Mouse (Mus musculus) limb, embryonic 14.5 days (tissue): ENCODE results near the gene Psip1. TPM values are rescaled to one million over a fixed set of nuclear protein-coding genes. Genes with fewer than 3 reads are reported as not detected.
"Not testable (repeated sequence)": the region's sequence is repeated elsewhere in the genome, so short reads cannot be mapped to it uniquely, and the experiment has no call there.

ENCODE experiments used
- ATAC-seq: fragments of 200-750 bp; cut with Nextera tagmentation; 2 replicates; pipeline ENCODE4 v1.8.0; 2017; ENCODE audit warnings: low read depth, moderate number of reproducible peaks, moderate TSS enrichment; ENCODE audit not compliant: low FRiP score
- DNase-seq: peaks from one replicate; pipeline ENCODE4 v3.0.0-alpha.2; 2015; ENCODE audit warnings: low spot score
- H3K27ac ChIP-seq: fragments of 300-500 bp; sonication (generic); replicated peaks from 2 replicates; pipeline ENCODE4 v1.5.1; 2014; ENCODE audit warnings: low read depth, mild to moderate bottlenecking, low read length, moderate library complexity, mixed read lengths
- H3K27me3 ChIP-seq: fragments of 300-500 bp; sonication (generic); 2 replicates; pipeline ENCODE4 v1.6.1; 2014; ENCODE audit warnings: low read length, mixed read lengths; ENCODE audit not compliant: control insufficient read depth, insufficient read depth
- H3K36me3 ChIP-seq: fragments of 300-500 bp; sonication (generic); 2 replicates; pipeline ENCODE4 v1.6.1; 2014; ENCODE audit warnings: mild to moderate bottlenecking, low read length, moderate library complexity, mixed read lengths; ENCODE audit not compliant: control insufficient read depth, insufficient read depth
- H3K4me1 ChIP-seq: fragments of 300-500 bp; sonication (generic); 2 replicates; pipeline ENCODE4 v1.6.1; 2014; ENCODE audit warnings: antibody characterized with exemption, low read length, mixed read lengths; ENCODE audit not compliant: control insufficient read depth, insufficient read depth
- H3K4me2 ChIP-seq: fragments of 300-500 bp; sonication (generic); replicated peaks from 2 replicates; pipeline ENCODE4 v1.6.1; 2014; ENCODE audit warnings: low read depth, mild to moderate bottlenecking, low read length, moderate library complexity; ENCODE audit not compliant: severe bottlenecking
- H3K4me3 ChIP-seq: fragments of 300-500 bp; sonication (generic); replicated peaks from 2 replicates; pipeline ENCODE4 v1.5.1; 2014; ENCODE audit warnings: low read length
- H3K9ac ChIP-seq: fragments of 300-500 bp; sonication (generic); 2 replicates; pipeline ENCODE4 v1.6.1; 2014; ENCODE audit warnings: mild to moderate bottlenecking, low read depth, low read length, moderate library complexity; ENCODE audit not compliant: severe bottlenecking
- H3K9me3 ChIP-seq: fragments of 300-500 bp; sonication (generic); 2 replicates; pipeline ENCODE4 v1.6.1; 2016; ENCODE audit warnings: low read length; ENCODE audit not compliant: control insufficient read depth
- POLR2A ChIP-seq: fragments of 200-500 bp; IDR thresholded peaks from 2 replicates; pipeline ENCODE4 v1.8.0; 2012; ENCODE audit warnings: inconsistent platforms, mild to moderate bottlenecking, moderate library complexity, borderline replicate concordance; ENCODE audit not compliant: insufficient read depth, insufficient read length; ENCODE audit errors: extremely low read depth
- WGBS: fragments of 180-500 bp; shearing (Covaris S2); extraction: QIAGEN DNeasy Blood & Tissue Kit; methylation state at CpG from one replicate; pipeline ENCODE4 v1.1.7; 2014; 5-methylcytosine and 5-hydroxymethylcytosine counted together
- polyA plus RNA-seq, 2 experiments: library from polyadenylated mRNA; depleted of rRNA in 1 of 2; stranded (reverse) in 1 of 2; unstranded in 1 of 2; fragments of >200 nt; fragmentation: Nextera tagmentation in 1 of 2; extraction: Ambion mirVana in 1 of 2; gene quantifications; 2 replicates each; pipeline versions ENCODE4 v1.2.1 to v1.2.3; 2012 to 2014

The Psip1 gene
- polyA plus RNA-seq, 2 experiments, result 120 to 138 TPM

- no peak for TF ChIP-seq POLR2A
- Histone ChIP-seq H3K36me3 (no peaks in the 10 kb centered on the region), H3K4me3 (no peak overlapping the region), H3K27me3 (no peaks in the 10 kb centered on the region), H3K9ac (no peak overlapping the region), H3K9me3 (no peaks in the 10 kb centered on the region), H3K4me1 (peaks cover 13% of the 10 kb centered on the region; the same call in 1 of the 2 replicates), H3K27ac (no peak overlapping the region), H3K4me2 (no peak overlapping the region)
- no peak for DNase-seq
- WGBS, result 33% methylated on average over 5 of the region's 5 CpGs
- no peak for ATAC-seq
Observed at GRCm38 (mm10) chr4:83522066-83522465, 35.8 kb upstream of the Psip1 start.

DNA sequence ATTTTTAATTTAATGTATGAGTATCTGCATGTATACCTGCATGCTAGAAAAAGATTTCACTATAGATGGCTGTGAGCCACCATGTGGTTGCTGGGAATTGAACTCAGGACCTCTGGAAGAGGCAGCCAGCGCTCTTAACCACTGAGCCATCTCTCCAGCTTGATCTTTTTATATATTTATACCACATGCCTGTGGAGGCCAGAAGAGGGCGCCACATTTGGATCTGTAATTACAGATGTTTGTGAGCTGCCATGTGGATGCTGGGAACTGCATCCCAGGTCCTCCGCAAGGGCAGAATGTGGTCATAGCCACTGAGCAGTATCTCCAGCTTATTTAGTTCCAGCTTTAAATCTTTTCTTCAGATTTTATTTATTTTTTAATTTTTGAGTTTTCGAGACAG, 34.0 kb upstream of the Psip1 start:
- DNase-seq (no peak), ATAC-seq (no peak)
- 77% methylated on average over 4 of the region's 4 CpGs for WGBS
- H3K4me1 ChIP-seq, result peaks cover 7% of the 10 kb centered on the region; the same call in 1 of the 2 replicates
- H3K27ac ChIP-seq, result no peak overlapping the region
- no peak overlapping the region for H3K9ac ChIP-seq
- TF ChIP-seq POLR2A, result no peak
- H3K4me2 ChIP-seq, result no peak overlapping the region
- no peaks in the 10 kb centered on the region for H3K36me3 ChIP-seq
- H3K9me3 ChIP-seq, result no peaks in the 10 kb centered on the region
- no peak overlapping the region for H3K4me3 ChIP-seq
- H3K27me3 ChIP-seq, result no peaks in the 10 kb centered on the region

DNA sequence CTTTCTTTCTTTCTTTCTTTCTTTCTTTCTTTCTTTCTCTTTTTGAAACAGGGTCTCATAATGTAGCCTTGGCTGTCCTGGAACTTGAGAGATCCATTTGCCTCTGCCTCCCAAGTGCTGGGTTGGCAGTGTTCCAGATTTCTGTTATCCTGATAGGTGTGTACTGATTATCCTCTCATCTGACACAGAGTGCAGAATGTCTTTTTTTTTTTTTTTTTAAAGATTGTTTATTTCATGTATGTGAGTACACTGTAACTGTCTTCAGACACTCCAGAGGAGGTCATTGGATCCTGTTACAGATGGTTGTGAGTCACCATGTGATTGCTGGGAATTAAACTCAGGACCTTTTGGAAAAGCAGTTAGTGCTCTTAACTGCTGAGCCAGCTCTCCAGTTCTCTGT, 33.5 kb upstream of the Psip1 start:
- no peak for ATAC-seq
- Histone ChIP-seq H3K4me3 (no peak overlapping the region), H3K27me3 (no peaks in the 10 kb centered on the region), H3K4me2 (no peak overlapping the region), H3K4me1 (peaks cover 7% of the 10 kb centered on the region; the same call in 1 of the 2 replicates), H3K36me3 (no peaks in the 10 kb centered on the region), H3K9ac (no peak overlapping the region), H3K9me3 (no peaks in the 10 kb centered on the region), H3K27ac (no peak overlapping the region)
- no peak for DNase-seq
- no peak for TF ChIP-seq POLR2A

GRCm38 (mm10) chr4:83519148-83519547, 32.9 kb upstream of the Psip1 start:
- Histone ChIP-seq H3K9ac (no peak overlapping the region), H3K9me3 (no peaks in the 10 kb centered on the region), H3K27me3 (no peaks in the 10 kb centered on the region), H3K4me2 (no peak overlapping the region), H3K4me1 (0 out of 2 replicates have a peak, but pooled peaks cover 3% of the 10 kb centered on the region), H3K4me3 (no peak overlapping the region), H3K36me3 (no peaks in the 10 kb centered on the region), H3K27ac (no peak overlapping the region)
- DNase-seq (no peak), ATAC-seq (no peak)
- no peak for TF ChIP-seq POLR2A
- WGBS, result 86% methylated on average over 2 of the region's 2 CpGs

GRCm38 (mm10) chr4:83516144-83516543, 29.9 kb upstream of the Psip1 start:
- H3K4me3 ChIP-seq, ATAC-seq, H3K27me3 ChIP-seq, H3K4me2 ChIP-seq, DNase-seq, H3K9ac ChIP-seq, H3K9me3 ChIP-seq, H3K27ac ChIP-seq, H3K4me1 ChIP-seq, H3K36me3 ChIP-seq: not testable (repeated sequence)
- 93% methylated on average over 5 of the region's 6 CpGs for WGBS
